Mouse (Mus musculus): Measurements from ENCODE around the gene Xirp2.
"Not testable (repeated sequence)": the region's sequence is repeated elsewhere in the genome, so short reads cannot be mapped to it uniquely, and the experiment has no call there.

The Xirp2 gene

DNA sequence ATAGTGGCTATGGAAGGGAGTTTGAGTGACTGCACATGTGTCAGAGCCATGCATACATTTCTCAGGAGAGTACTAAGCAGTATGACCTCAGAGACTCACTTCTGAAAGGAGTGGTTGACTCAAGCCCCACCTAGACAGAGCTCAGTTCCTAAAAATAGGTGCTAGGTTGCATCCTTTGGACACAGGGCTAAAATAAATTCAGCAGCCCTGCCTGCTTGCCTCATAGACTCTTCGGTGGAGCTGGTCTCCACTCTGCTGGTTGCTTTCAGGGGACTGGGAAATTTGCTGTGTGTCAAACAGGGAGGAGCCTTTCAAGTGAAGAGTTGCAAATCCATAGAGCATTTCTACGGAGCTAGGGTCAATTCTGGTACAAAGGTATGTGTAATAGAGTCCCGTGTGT lies at the start of gene Xirp2:
Xirp2 (plus strand) TSS at position 223 of the 400 bp plus-strand sequence.
- DNase-seq (ENCODE audit: low spot score): no peak

DNA sequence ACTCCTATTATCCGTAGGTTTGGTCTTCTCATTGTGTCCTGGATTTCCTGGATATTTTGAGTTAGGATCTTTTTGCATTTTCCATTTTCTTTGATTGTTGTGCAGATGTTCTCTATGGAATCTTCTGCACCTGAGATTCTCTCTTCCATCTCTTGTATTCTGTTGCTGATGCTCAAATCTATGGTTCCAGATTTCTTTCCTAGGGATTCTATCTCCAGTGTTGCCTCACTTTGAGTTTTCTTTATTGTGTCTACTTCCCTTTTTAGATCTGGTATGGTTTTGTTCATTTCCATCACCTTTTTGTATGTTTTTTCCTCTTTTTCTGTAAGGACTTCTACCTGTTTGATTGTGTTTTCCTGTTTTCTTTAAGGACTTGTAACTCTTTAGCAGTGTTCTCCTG lies 32.4 kb upstream of the Xirp2 start, which contains the start of gene Gm21830:
Gm21830 (plus strand) TSS at position 301 of the 400 bp plus-strand sequence.
- DNase-seq (ENCODE audit: low spot score): not testable (repeated sequence)

DNA sequence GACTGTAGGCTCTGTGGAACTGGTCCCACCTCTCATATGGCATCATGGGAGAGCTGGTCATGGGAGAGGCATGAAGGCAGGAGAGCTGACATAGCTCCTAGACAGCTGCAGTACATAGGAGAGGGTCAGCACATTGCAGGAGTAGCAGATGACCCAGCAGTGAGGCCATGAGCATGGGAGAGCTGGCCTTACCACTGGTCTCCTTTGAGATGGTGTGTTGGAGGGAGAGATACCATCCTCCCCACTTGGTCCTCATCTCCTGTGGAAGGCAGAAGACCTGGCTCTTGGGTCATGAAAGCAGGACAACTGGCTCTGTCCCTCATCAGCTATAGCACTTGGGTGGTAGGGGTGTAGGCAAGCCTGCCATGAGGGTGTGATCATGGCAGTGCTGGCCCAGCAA lies 24.9 kb upstream of the Xirp2 start:
- no peak for DNase-seq (ENCODE audit: low spot score)

DNA sequence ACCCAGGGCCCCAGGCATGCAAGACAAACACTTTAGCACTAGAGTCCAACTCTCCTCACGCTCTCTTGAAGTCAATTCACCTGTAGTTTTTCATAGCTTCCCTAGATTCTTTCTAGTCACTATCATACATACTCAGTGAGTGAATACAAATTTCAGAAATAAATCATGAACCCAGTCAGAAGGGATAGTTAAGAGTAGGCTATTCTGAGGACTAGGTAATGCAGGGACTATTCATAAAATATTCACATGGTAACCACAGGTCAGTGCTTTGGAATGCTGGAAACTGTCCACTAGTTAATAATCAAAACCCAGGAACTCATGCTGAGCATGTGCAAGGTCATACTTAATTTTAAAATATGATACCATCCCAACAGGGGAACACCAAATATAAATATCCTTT lies 23.0 kb upstream of the Xirp2 start:
- no peak for DNase-seq (ENCODE audit: low spot score)

DNA sequence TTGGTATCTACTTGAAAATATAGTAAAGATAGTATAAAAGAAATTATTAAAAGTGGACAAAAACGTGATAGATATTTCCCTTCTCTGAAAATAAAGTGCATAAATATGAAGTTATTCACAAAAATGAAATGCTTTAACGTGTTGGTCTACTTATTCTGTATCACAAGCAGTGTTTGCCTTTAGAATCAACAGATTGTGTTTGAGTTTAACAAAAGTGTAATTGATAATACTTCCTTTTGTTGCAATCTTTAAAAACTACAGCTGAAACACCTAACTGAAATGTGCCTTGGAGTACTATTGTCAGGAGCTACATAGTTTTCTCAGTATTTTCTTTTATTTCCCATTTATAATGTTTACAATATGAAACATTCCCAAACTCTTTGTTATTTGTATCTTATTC lies 12.7 kb upstream of the Xirp2 start, which contains the start of gene Gm26727:
Gm26727 (minus strand) TSS at position 101 of the 400 bp plus-strand sequence.
- no peak for DNase-seq (ENCODE audit: low spot score)

DNA sequence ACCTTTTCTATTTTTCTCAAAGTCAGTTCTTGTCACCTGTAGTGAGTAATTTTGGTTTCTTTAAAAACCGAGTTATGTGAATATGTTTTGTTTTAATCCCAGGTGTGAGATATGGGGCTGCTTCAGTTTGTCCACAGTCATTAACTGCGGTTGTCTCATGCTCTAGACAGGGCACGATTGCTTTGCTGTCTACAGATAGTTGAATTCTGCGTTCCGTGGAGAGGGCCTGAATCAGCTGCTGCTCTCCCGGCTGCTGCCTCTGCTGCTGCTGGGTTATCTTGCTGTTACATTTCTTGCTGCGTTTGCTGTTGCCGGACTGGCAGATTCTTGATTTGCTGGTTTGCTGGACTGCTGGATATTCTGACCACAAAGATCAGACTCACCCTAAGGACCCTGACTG lies 7.5 kb upstream of the Xirp2 start:
- DNase-seq (ENCODE audit: low spot score): no peak

DNA sequence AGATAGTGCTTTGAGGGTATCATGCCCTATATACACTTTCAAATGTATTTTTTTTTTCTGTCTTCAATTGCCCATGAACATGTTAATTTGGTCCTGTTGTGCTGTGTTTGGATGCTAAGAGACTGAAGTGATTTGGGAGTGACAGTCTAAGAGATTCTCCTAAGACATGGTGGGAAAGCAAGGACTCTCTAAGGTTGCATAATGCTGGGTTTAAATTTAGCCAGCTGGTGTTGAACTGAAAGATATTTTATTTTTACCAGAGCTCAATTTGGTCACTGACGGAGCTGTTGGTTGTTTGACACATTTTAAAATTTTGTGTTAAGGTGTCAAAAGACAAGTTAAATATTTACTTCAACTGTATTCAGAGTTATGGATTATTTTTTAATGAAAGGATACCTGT lies 970 bp downstream of the Xirp2 start:
- no peak for DNase-seq (ENCODE audit: low spot score)

DNA sequence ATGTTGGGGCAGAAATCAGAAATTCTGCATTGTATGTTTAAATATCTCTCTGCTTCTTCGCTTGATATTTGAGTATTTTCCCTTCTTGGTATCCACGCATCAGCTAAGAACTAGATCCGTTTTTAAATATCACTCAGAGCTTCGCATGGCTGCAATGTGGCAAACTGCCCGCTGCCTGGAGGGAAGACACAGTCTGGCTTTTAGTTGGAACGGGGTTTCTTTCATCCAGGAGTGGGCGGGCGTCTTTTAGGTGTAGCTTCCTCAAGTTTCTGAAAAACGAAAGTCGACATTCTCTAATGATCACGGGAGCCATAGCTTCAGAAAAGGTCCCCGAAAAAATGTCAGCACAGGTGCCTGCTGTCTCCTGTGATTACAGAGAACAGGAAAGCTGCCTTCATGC lies 1.4 kb downstream of the Xirp2 start:
- DNase-seq (ENCODE audit: low spot score): peak; percentile 43

DNA sequence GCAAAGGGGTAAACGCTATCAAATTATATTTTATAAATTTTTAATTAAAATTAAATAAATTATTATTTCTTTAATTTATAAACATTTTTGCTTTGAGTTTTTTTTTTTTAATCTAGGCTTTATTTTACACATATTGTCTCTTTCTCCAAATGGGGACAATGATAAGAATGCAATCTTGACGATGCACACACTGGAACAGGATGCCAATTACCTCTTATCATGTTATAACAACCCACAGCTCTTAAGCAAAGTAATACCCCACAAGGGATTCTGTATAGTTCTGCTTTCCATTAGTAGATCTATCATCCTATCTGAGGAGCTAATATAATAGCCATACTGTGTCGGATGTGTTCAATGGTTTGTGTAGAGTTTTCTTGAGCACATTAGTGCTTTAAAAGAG lies 15.1 kb downstream of the Xirp2 start:
- DNase-seq (ENCODE audit: low spot score): no peak

DNA sequence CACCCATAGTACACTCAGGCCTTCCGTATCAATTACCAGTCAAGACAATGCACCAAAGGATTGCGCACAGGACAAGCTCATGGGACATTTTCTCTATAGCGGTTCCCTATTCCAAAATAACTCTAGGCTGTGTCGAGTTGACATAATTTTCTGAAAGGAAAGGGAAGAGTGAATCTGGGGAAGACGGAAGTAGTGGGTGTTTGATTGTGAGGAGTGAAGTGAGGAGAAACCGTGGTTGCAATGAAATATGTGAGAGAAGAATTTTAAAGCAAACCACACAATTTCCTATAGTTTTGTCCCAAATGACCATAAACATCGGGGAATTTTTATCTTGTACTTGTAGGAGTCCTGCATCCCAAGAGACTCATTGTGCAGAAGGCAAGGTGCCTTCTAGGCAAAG lies 21.2 kb downstream of the Xirp2 start:
- no peak for DNase-seq (ENCODE audit: low spot score)

DNA sequence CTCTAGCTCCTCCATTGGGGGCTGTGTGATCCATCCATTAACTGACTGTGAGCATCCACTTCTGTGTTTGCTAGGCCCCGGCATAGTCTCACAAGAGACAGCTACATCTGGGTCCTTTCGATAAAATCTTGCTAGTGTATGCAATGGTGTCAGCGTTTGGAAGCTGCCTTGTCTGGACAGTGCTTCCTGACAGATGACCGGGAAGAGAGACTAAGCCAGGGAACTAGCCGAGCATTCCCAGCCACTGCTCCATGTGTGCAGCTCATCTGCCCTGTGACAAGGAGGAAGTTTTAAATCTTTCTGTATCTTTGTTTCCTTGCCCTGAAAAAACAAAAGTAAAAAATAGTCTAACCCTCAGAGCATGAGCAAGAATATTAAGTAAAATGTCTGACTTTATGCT lies 24.2 kb downstream of the Xirp2 start:
- not testable (repeated sequence) for DNase-seq (ENCODE audit: low spot score)

DNA sequence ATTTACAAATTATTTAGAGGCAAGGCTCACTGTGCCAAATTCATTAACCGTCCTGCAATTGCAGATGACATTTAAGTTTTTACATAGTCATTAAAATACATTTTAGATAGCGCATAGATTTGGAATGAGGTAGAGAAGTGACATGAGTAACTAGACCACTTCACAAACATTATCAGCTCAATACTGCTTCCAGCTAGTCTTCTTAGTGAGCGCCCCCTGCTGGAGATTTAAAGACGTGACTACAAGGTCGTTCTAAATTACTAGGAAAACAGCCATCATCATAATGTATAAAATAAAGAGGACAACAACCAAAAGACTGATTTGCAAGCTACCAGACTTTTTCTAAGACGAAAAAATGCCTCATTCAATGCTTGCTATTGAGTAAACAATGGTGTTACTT lies 32.0 kb downstream of the Xirp2 start:
- peak; percentile 81 for DNase-seq (ENCODE audit: low spot score)

DNA sequence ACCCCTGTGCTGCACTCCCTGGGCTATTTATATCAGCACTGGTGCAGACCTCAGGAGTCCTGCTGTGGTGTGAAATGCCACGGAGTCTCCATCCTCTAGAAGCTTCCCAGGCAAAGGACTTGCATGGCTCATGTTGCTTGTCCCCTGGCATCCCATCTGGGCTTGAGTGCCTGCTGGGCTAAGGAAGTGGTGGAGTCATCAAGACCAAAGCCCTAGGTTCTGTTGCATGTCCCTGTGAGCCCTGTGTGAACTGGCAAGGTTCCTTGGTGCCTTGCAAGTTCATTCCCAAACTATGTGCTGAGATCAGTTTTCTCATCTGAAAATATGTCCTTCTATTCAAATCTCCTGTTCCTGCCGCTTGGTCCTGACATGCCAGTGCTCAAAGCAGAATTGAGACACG lies 35.2 kb downstream of the Xirp2 start:
- no peak for DNase-seq (ENCODE audit: low spot score)

DNA sequence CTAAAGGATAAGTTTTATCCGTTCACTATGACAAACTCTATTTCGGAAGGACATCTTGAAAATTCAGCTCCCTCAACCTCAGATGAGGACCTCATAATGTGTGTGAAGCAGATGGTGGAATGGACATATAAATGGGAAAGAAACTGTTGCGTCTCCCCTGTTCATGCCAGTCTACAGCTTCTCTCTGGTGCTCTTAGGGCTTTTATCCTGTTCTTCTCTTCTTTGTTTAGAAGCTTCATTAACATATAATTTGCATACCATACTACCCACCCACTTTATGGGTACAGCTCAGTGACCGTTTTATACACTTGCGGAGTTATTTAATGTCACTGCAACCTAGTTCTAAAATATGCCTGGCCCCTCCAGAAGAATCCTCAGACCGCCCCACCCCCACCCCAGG lies 40.9 kb downstream of the Xirp2 start:
- no peak for DNase-seq (ENCODE audit: low spot score)

DNA sequence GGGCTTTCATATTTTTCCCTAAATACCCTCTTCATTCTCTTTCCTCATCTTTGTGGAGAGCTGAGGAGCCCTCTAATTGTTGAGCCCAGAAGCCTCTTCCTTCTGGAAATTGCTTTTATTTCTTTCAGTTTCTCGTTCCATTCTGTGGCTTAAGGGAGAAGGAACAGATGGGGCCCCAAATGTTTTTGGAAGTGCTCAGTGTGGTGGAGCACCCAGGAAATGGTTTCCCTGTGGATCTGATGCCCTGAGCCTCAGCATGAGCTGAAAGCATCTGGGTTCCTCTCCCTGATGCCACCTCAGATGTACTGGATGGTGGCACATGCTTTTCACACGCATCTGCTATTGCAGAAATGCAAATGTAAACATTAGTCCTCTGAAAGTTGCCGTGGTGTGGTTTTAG lies 41.4 kb downstream of the Xirp2 start:
- DNase-seq (ENCODE audit: low spot score): no peak

DNA sequence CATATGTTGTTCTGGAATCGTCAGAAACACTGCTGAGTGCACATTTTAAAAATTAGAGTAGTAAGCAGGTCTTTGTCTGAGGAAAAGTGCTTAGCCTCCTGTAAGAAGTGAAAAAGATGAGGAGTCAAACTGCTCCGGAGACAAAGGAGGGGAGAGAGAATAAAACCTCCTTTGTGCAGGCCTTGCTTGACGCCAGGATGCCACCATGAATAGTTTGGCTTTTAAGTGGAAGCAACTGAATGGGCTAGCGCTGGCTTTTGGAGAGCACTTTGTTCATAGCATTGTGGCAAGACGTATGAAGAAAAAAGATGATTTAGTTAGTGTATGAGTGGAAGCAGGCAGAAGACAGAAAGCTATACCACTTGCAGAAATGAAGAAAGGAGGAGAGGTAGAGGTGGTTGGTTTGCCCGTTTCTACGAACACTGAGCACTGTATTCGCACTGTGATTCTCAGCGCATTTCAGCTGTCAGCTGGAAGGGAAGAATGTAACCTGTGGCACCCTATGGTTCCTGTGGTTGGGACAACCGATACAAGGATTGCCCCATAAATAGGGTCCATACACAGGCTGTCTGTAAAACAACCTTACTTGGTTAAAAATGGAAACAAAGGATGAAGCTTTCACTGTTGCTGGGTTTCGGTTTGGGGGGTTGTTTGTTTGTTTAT lies 42.8 kb downstream of the Xirp2 start:
- no peak for DNase-seq (ENCODE audit: low spot score)

DNA sequence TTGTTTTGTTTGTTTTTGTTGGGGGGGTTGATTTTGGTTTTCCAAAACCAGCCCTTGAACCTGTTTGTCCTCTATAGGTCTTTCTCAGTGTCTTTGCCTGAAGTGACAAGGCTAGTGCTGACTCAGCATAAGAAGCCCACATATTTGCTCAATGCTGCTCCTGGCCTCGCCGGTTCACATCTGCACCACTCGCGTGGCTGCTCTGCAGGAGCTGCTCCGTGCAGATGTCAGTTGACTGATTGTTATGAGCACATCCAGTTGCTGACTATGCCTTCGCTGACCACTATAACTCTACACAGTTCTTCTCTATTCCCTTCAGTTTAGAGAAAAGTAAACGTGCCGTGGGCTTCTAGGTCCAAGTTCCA lies 43.3 kb downstream of the Xirp2 start:
- no peak for DNase-seq (ENCODE audit: low spot score)

DNA sequence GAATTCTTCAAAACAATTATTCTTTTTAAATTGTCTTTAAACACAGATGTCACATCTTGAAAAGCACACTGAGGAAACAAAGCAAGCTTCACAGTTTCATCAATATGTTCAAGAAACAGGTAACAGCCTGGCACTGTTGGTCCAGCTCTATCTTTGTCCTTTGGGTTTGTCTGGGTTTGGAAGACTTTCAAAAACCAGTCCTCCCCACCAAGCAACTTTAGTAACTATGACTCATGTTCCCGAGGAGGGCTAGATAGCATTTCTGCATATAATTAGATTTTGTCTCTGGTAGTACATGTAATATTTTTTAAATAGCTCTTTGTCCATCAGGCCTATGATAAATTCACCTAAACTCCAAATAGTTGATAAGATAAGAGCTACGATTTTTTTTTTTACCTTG lies 59.7 kb downstream of the Xirp2 start:
- no peak for DNase-seq (ENCODE audit: low spot score)

DNA sequence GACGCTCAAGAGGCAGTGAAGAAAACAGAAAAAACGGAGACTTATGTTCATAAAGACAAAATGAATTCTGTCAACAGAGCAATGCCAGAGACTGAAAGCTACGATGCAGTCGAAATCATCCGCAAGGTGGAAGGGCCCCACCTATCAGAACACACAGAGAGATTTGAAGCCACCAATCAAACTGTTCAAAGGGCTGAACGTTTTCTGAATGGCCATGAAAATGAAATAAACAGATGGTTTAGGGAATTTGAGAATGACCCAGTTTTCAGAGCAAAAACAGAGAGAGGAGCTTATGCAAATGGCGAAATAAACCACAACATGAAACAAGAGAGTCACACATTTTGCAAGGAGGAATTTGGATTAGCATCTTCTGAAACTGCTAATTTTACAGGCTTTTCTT lies 70.6 kb downstream of the Xirp2 start:
- DNase-seq (ENCODE audit: low spot score): no peak

DNA sequence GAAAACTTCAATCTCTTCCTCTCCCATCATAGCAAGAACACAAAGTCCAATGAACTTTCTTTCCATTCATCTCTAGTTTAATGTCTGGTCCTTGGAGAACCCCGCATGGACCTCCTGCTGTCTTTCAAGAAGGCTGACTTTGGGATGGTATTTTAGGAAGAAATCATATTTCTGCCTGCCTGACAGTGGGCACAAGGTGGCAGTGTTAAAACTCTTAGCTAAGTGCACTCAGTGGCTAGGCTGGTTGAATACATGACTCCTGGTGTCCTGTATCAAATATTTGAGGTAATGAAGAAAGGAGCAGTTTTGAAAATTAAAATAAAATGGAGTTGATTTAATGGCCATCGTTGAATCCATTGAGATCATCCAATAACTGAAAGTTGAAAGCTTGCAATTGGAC lies 89.5 kb downstream of the Xirp2 start:
- DNase-seq (ENCODE audit: low spot score): no peak

DNA sequence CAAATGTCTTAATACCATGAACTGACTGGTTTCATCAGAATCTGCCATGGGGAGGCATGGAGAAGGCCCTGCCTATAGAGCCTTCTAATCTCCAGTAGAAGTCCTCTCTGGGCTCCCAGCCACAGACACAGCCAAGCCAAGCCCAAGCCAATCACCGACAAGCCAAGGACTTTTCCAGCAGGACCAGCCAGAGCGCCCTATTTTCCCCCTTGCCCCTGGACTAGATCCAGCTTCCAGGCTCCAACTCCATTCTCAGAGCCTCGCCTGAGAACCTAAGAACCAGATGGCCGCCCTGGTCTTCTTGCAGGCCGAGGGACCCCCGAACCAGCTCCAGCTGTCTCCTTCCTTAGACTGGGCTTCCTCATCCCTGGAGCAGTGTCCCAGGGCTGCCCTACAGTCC lies 93.6 kb downstream of the Xirp2 start:
- DNase-seq (ENCODE audit: low spot score): no peak

DNA sequence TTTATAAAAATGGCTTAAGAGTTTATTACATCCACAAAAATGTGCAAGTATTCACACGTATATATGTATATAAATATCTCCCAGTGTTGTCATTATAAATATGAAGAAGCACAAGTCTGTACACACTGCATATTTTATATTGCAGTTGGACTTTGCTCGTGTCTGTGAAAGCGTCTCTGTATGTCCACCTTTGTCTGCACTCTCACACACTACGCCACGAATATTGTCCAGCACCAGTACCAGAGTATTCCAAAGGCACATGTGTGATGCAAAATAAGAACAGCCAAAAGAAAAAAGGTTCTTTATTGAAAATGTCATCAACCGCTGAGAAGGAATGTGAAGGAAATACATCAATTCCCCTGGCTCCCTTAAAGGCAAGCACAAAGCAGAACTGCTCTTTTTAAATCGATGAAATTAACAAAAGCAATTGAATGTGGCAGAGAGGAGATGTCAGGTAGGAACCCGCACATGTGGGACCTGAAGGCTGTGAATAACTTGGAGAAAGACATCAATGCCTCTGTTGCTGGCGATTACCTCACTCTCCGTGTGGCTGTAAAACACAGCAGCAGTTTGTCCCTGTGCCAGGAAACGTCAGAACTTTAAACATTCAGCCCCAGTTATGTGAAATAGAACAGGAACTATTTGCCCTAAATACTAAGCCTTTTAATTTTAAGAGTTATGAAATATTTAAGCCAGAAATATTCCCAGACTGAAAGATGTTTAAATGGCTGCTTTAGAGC lies 96.3 kb downstream of the Xirp2 start:
- DNase-seq (ENCODE audit: low spot score): no peak

DNA sequence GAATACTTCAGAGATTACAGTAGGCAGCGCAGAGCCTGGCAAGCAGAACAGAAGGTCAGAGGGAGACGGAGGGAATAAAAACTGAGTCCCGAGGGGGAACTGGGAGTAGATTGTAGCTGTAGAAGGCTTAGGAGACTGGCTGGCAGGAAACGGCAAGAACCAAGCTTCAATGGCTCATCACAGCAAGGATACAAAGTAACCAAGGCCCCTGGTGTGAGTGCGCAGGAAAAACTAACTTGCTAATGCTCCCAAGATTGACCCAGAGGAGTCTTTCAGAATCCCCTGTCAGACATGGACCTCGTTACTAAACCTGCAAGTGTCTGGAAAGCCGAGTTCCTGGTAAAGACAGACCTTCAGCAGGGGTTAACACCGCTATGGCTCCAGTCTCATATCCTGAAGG lies 98.6 kb downstream of the Xirp2 start:
- no peak for DNase-seq (ENCODE audit: low spot score)

Measured in testis, postnatal 10 days (tissue).